Mouse (Mus musculus) lung, embryonic 16.5 days (tissue): ENCODE measurements around the gene Dmbt1. TPM values are rescaled to one million over a fixed set of nuclear protein-coding genes. Genes with fewer than 3 reads are reported as not detected.
"Not testable (repeated sequence)": the region's sequence is repeated elsewhere in the genome, so short reads cannot be mapped to it uniquely, and the experiment has no call there.

ENCODE experiments used
- ATAC-seq: fragments of 200-750 bp; cut with Nextera tagmentation; 2 replicates; pipeline ENCODE4 v1.8.0; 2017; ENCODE audit warnings: low read depth, mild to moderate bottlenecking, moderate library complexity
- H3K27ac ChIP-seq: fragments of 300-500 bp; sonication (generic); 2 replicates; pipeline ENCODE4 v1.5.1; 2014; ENCODE audit warnings: mild to moderate bottlenecking, control low read depth, low read length
- H3K27me3 ChIP-seq: fragments of 300-500 bp; sonication (generic); 2 replicates; pipeline ENCODE4 v1.6.1; 2014; ENCODE audit warnings: low read depth, low read length, mixed read lengths; ENCODE audit not compliant: control insufficient read depth, insufficient read depth
- H3K36me3 ChIP-seq: fragments of 300-500 bp; sonication (generic); 2 replicates; pipeline ENCODE4 v1.6.1; 2014; ENCODE audit warnings: low read length; ENCODE audit not compliant: control insufficient read depth, insufficient read depth
- H3K4me1 ChIP-seq: fragments of 300-500 bp; sonication (generic); replicated peaks from 2 replicates; pipeline ENCODE4 v1.6.1; 2014; ENCODE audit warnings: low read length, mixed read lengths; ENCODE audit not compliant: control insufficient read depth, insufficient read depth
- H3K4me2 ChIP-seq: fragments of 300-500 bp; sonication (generic); 2 replicates; pipeline ENCODE4 v1.6.1; 2014; ENCODE audit warnings: low read depth, low read length, control low read depth
- H3K4me3 ChIP-seq: fragments of 300-500 bp; sonication (generic); 2 replicates; pipeline ENCODE4 v1.5.1; 2014; ENCODE audit warnings: mild to moderate bottlenecking, low read length, control low read depth
- H3K9ac ChIP-seq: fragments of 300-500 bp; sonication (generic); 2 replicates; pipeline ENCODE4 v1.6.1; 2014; ENCODE audit warnings: low read length, control low read depth
- H3K9me3 ChIP-seq: fragments of 300-500 bp; sonication (generic); 2 replicates; pipeline ENCODE4 v1.6.1; 2016; ENCODE audit warnings: low read length; ENCODE audit not compliant: control insufficient read depth
- WGBS: fragments of 180-500 bp; shearing (Covaris S2); extraction: QIAGEN DNeasy Blood & Tissue Kit; methylation state at CpG from one replicate; pipeline ENCODE4 v1.1.7; 2014; 5-methylcytosine and 5-hydroxymethylcytosine counted together
- polyA plus RNA-seq: library from polyadenylated mRNA; unstranded; fragments of >200 nt; fragmentation: Nextera tagmentation; extraction: Ambion mirVana; gene quantifications from 2 replicates; pipeline ENCODE4 v1.2.1, GENCODE M21; 2015

The Dmbt1 gene
- polyA plus RNA-seq, 1 experiment from 2014 or later: not detected

DNA sequence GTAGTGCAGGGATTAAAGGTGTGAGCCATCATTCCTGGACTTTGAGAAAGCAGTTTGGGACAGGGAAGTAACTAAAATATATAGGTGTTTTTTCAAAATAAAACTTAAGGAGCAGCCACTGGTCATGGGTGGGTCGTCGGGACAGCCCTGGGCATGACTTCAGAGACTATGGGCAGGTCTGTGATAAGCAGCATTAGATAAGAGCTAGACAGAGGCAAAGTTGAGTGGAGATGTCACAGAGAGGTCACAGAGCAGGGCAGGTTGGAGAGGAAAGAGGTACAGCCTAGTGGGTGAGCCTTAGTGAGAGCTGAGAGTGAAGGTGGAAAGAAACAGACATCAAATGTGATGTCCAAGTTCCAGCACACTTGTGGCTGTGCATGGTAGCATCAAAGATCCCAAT lies 5.2 kb downstream of the Dmbt1 start:
- Histone ChIP-seq H3K27ac (no peak overlapping the region), H3K4me3 (no peak overlapping the region), H3K4me1 (no peaks in the 10 kb centered on the region), H3K9me3 (no peaks in the 10 kb centered on the region), H3K4me2 (no peak overlapping the region), H3K36me3 (no peaks in the 10 kb centered on the region), H3K27me3 (no peaks in the 10 kb centered on the region), H3K9ac (no peak overlapping the region)
- WGBS: 43% methylated on average over 2 of the region's 2 CpGs
- ATAC-seq: no peak

DNA sequence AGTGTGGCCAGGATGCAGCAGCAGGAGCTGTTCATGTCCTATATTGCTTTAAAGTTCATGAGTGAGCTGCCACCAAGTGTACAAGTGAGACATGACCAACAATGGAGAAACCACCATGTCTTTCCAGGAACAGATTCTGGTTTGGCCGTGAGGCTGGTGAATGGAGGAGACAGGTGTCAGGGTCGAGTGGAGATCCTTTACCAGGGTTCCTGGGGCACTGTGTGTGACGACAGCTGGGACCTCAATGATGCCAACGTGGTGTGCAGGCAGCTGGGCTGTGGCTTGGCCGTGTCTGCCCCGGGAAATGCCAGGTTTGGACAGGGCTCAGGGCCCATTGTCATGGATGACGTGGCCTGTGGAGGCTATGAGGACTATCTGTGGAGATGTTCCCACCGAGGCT lies 8.9 kb downstream of the Dmbt1 start:
- not testable (repeated sequence) for H3K36me3 ChIP-seq, H3K9ac ChIP-seq, H3K27ac ChIP-seq, ATAC-seq, H3K4me1 ChIP-seq, H3K4me3 ChIP-seq, H3K27me3 ChIP-seq, H3K9me3 ChIP-seq, H3K4me2 ChIP-seq
- WGBS: 73% methylated on average over 8 of the region's 8 CpGs

DNA sequence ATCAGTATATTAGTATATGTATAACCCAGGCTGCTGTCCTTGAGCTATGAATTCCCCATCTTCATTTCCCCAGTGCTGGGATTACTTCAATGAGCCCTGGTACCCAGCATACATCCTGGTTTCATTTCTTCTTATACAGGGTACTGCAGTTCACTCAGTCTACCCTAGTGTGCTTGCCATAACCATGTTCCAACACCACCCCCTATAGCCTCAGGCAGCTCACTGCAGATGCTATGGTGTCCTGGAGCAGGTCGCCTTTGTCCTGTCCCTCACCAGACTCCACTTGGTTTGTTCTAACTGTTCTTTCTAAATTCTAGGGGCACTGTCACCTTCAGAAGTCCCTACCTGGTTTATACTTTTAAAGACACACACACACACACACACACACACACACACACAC lies 10.8 kb downstream of the Dmbt1 start:
- Histone ChIP-seq H3K4me2 (no peak overlapping the region), H3K9ac (no peak overlapping the region), H3K36me3 (no peaks in the 10 kb centered on the region), H3K27ac (no peak overlapping the region), H3K4me3 (no peak overlapping the region), H3K4me1 (no peaks in the 10 kb centered on the region), H3K27me3 (no peaks in the 10 kb centered on the region), H3K9me3 (no peaks in the 10 kb centered on the region)
- whole genome bisulfite sequencing: 44% methylated on average over 1 of the region's 1 CpGs
- ATAC-seq: no peak

DNA sequence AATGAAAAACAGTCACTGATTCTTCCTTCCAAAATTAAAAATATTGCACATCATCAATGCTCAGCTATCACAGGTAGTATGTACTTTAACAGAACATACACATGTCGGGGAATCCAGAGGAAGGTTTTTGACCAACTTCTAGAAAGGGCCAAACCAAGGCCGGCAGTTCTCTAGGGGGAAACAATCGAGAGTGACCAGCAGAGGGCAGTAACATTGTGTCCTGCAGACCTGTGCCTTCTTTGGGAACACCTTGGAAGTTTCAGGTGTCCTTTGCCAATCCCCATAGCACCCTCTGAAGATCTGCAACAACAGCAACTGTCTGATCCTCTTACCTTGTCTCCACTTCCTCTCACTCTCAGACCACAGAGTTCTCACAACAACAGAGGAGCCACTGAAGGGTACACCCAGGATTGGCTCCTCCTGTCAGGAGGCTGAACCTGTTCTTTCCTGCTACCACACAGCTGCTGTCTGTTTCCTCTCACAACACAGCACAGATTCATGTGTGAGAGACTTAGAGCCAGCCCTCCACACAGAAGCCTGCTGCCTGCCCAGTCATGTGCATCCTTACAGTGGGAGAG lies 13.5 kb downstream of the Dmbt1 start:
- not testable (repeated sequence) for H3K27ac ChIP-seq, ATAC-seq, H3K4me2 ChIP-seq, H3K9me3 ChIP-seq, H3K36me3 ChIP-seq, H3K9ac ChIP-seq, H3K4me1 ChIP-seq, H3K4me3 ChIP-seq, H3K27me3 ChIP-seq
- whole genome bisulfite sequencing: 26% methylated on average over 3 of the region's 3 CpGs

DNA sequence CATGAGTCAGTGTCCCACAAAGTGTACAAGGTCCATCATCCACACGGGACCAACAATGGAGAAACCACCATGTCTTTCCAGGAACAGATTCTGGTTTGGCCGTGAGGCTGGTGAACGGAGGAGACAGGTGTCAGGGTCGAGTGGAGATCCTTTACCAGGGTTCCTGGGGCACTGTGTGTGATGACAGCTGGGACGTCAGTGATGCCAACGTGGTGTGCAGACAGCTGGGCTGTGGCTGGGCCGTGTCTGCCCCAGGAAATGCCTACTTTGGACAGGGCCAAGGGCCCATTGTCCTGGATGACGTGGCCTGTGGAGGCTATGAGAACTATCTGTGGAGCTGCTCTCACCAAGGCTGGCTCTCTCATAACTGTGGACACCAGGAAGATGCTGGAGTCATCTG lies 18.0 kb downstream of the Dmbt1 start:
- H3K4me2 ChIP-seq, H3K27me3 ChIP-seq, H3K27ac ChIP-seq, H3K4me3 ChIP-seq, H3K4me1 ChIP-seq, ATAC-seq, H3K9me3 ChIP-seq, H3K36me3 ChIP-seq, H3K9ac ChIP-seq: not testable (repeated sequence)
- WGBS: 77% methylated on average over 8 of the region's 8 CpGs

DNA sequence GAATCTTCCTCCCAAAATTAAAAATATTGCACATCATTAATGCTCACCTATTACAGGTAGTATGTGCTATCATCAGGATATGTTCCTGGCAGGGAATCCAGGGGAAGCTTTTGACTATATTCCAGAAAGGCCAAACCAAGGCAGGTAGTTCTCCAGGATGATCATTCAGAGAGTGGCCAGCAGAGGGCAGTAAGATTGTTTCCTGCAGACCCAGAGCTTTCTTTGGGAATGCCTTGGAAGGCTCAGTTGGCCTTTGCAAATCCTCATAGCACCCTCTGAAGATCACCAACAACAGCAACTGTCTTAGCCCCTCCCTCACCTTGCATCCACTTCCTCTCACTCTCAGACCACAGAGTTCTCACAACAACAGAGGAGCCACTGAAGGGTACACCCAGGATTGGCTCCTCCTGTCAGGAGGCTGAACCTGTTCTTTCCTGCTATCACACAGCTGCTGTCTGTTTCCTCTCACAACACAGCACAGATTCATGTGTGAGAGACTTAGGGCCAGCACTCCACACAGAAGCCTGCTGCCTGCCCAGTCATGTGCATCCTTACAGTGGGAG lies 23.0 kb downstream of the Dmbt1 start:
- Histone ChIP-seq H3K27me3 (no peaks in the 10 kb centered on the region), H3K36me3 (no peaks in the 10 kb centered on the region), H3K4me2 (no peak overlapping the region), H3K27ac (no peak overlapping the region), H3K4me1 (no peaks in the 10 kb centered on the region), H3K4me3 (no peak overlapping the region), H3K9ac (no peak overlapping the region), H3K9me3 (no peaks in the 10 kb centered on the region)
- no peak for ATAC-seq

DNA sequence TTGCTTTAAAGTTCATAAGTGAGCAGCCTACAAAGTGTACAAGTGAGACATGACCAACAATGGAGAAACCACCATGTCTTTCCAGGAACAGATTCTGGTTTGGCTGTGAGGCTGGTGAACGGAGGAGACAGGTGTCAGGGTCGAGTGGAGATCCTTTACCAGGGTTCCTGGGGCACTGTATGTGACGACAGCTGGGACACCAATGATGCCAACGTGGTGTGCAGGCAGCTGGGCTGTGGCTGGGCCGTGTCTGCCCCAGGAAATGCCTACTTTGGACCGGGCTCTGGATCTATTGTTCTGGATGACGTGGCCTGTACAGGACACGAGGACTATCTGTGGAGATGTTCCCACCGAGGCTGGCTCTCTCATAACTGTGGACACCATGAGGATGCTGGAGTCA lies 26.1 kb downstream of the Dmbt1 start:
- H3K36me3 ChIP-seq, H3K9me3 ChIP-seq, ATAC-seq, H3K4me1 ChIP-seq, H3K27me3 ChIP-seq, H3K9ac ChIP-seq, H3K27ac ChIP-seq, H3K4me2 ChIP-seq, H3K4me3 ChIP-seq: not testable (repeated sequence)
- 63% methylated on average over 9 of the region's 9 CpGs for WGBS

DNA sequence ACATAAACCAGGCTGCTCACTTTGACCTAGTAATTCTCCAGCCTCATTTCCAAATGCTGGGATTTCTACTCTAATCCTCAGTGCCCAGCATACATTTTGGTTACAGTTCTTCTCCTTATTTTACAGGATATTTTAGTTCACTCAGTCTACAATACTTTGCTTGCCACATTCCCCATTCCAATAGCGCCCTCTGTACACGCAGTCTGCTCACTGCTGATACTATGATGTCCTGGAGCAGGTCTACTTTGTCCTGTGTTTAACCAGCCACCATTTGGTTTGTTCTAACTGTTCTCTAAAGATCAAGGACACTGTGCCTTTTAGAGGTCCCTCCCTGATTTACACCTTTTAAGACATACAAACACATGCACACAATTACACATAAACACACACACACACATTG lies 28.0 kb downstream of the Dmbt1 start:
- not testable (repeated sequence) for H3K27ac ChIP-seq, H3K27me3 ChIP-seq, H3K9ac ChIP-seq, H3K4me2 ChIP-seq, H3K4me3 ChIP-seq, H3K9me3 ChIP-seq, H3K36me3 ChIP-seq, ATAC-seq, H3K4me1 ChIP-seq
- 59% methylated on average over 2 of the region's 2 CpGs for WGBS

DNA sequence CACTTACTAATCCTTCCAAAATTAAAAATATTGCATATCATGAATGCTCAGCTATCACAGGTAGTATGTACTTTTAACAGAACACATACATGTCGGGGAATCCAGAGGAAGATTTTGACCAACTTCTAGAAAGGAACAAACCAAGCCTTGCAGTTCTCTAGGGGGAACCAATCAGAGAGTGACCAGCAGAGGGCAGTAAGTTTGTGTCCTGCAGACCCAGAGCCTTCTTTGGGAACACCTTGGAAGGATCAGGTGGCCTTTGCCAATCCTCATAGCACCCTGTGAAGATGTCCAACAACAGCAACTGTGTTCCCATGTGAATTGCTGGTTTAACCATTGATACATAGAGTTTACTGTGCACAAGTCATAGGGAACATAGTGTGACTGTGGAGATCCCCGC lies 30.7 kb downstream of the Dmbt1 start:
- H3K9ac ChIP-seq: no peak overlapping the region
- no peak overlapping the region for H3K4me3 ChIP-seq
- H3K9me3 ChIP-seq: no peaks in the 10 kb centered on the region
- H3K27ac ChIP-seq: no peak overlapping the region
- 75% methylated on average over 2 of the region's 2 CpGs for WGBS
- no peaks in the 10 kb centered on the region for H3K4me1 ChIP-seq
- no peak for ATAC-seq
- no peaks in the 10 kb centered on the region for H3K27me3 ChIP-seq
- no peak overlapping the region for H3K4me2 ChIP-seq
- H3K36me3 ChIP-seq: no peaks in the 10 kb centered on the region

DNA sequence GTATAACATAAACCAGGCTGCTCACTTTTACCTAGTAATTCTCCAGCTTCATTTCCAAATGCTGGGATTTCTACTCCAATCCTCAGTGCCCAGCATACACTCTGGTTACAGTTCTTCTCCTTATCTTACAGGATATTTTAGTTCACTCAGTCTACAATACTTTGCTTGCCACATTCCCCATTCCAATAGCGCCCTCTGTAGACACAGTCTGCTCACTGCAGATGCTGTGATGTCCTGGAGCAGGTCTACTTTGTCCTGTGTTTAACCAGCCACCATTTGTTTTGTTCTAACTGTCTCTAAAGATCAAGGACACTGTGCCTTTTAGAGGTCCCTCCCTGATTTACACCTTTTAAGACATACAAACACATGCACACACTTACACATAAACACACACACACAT lies 36.3 kb downstream of the Dmbt1 start:
- 0% methylated on average over 1 of the region's 1 CpGs for WGBS
- not testable (repeated sequence) for H3K9me3 ChIP-seq, H3K4me3 ChIP-seq, H3K36me3 ChIP-seq, ATAC-seq, H3K27me3 ChIP-seq, H3K4me1 ChIP-seq, H3K9ac ChIP-seq, H3K4me2 ChIP-seq, H3K27ac ChIP-seq
